In genomic region chr7:65123766-65124165, GRCm38 (mm10) we compare ENCODE assay signal across 24 mouse cellular contexts. TPM values are rescaled to one million over a fixed set of nuclear protein-coding genes. Genes with fewer than 3 reads are reported as not detected.
A peak's percentile ranks its signal among the peaks of the same experiment; 100 is the strongest.
DNase-seq lines count a peak whose midpoint lies in the region.
"Had no signal": no experiment of that assay in that cellular context is flagged by ENCODE, and none has a peak within 500 bp of the region (broad histone marks: within the 10 kb centered on the region; RNA-seq: fewer than 3 reads in every experiment).

No protein-coding gene starts in this region.

- peak; percentile 57 to 67 for DNase-seq in frontal cortex, adult 2 months (ENCODE audit: extremely low spot score in 1 of 2, low spot score in 1 of 2)
- no peak for DNase-seq in frontal cortex, postnatal 14 days (ENCODE audit: low spot score in 2 of 2)
- peak; percentile 74 for DNase-seq in right cerebral cortex, adult 18-20 months
- DNase-seq in right cerebral cortex, postnatal 10 days (ENCODE audit: low spot score in 2 of 2), result no peak
- peak; percentile 61 to 75 for DNase-seq in left cerebral cortex, adult 9 months (ENCODE audit: low spot score in 2 of 2)
- no peak for DNase-seq in heart, adult 9 months (ENCODE audit: low spot score in 2 of 2)
- no peak for DNase-seq in ovary, postnatal 14 days (ENCODE audit: low spot score)
- DNase-seq: adrenal gland, adult 8-10 months; cerebellum, adult 9-10 months; embryo, embryonic 11 days; gastrocnemius, postnatal 25 days; heart, adult 18-20 months; heart, postnatal 10 days; kidney, adult 9 months; kidney, postnatal 10 days; liver; lung, adult 2 months; lung, postnatal 14 days; midbrain, embryonic 14.5 days; retina, postnatal 1 day; spleen, adult 18-20 months; thymus, adult 18-20 months; thymus, postnatal 25 days had no signal

RNA-seq across cellular contexts. Expression of gene Fam189a1, which starts 32.6 kb away (rescaled TPM):
- 45.7 and 45.8 TPM in 2 replicates for polyA plus RNA-seq in frontal cortex, adult 2 months (2012; rRNA removed)
- polyA plus RNA-seq: G1E had no signal

Comparison
In these comparisons a context has a peak if more than half of its experiments do, and no peak if none do; other contexts are left out.
1. DNase-seq: peak in frontal cortex, adult 2 months (2 of 2), right cerebral cortex, adult 18-20 months (single experiment) and left cerebral cortex, adult 9 months (2 of 2); none in frontal cortex, postnatal 14 days (0 of 2), right cerebral cortex, postnatal 10 days (0 of 2), heart, adult 9 months (0 of 2) and ovary, postnatal 14 days (single experiment).